Mouse (Mus musculus) mouse embryonic stem cell (cell line): ENCODE data around the gene Dcps.

ENCODE experiments used
- in situ Hi-C, 2 experiments: fragments of 300-500 bp; cut with MboI; formaldehyde crosslinking; loops; 1 replicate in 1 of 2; 3 replicates in 1 of 2; pipeline ENCODE4 v1.14.3; 2019 to 2020; ENCODE audit warnings: low sequenced_read_pairs in 2 of 2, low pct_unique_long_range_greater_than_20kb in 1 of 2, mixed read lengths in 1 of 2; ENCODE audit not compliant: unreplicated experiment in 1 of 2

Dcps gene

DNA sequence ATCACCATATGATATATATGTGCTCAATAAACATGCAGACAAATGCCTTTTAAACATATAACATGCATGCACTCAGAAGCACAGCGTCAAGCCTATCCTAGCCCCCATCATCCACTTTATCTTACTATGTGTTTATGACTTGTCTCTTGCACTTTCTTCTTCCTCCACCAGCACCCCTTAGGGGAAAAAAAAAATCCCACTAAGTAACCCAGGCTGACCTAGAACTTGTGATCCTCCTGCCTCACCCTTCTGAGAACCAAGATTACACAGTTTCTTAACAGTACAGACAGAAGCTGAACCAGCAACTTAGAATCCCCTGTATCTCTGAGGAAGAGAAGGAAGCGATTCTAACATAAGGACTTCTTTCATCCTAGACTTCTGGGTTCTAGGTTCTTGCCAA lies 57.3 kb downstream of the Dcps start:
- in situ Hi-C loops = no loop called here

DNA sequence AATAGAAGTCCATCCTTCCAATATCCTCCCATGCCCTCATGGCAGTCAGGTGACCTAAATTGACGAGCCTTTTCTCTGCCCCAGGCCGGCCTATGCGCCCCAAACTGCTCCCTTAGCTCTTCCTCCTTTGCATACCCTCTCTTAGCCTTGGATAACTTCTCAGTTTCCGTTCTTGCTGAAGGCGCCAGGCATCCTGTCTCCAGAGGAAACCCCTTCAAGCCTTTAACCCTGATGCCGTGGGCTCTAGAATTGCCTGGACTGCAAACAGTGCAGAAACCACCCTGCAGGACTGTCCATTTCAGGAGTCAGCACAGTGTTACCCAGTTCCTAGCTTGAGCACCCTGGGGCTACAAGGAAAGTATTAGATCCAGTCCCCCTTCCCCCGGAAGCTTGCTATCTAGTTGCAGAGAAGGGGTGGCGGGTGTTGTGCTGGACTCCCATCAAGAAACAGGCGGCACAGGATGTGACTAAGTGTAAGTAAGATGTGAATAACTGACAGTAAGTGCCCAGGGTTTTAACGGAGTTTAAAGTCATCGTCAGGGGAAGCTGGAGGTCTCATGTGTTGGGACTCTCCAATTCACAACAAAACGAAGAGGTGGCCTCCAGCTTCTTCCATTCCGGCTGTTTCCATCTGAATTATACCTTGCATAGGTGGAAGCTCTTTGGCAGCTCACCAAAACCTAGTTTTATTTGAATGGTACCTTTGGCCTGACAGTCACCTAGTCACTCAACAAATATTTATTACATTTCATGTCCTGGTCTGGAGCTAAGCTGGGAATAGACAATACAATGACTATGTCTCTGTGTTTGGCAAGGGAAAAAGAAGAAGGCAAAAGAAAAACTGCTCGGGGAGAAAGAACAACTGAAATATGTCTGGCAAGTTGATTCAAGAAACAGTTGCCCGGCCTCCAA lies 58.2 kb downstream of the Dcps start:
- in situ Hi-C loops = no loop called here

DNA sequence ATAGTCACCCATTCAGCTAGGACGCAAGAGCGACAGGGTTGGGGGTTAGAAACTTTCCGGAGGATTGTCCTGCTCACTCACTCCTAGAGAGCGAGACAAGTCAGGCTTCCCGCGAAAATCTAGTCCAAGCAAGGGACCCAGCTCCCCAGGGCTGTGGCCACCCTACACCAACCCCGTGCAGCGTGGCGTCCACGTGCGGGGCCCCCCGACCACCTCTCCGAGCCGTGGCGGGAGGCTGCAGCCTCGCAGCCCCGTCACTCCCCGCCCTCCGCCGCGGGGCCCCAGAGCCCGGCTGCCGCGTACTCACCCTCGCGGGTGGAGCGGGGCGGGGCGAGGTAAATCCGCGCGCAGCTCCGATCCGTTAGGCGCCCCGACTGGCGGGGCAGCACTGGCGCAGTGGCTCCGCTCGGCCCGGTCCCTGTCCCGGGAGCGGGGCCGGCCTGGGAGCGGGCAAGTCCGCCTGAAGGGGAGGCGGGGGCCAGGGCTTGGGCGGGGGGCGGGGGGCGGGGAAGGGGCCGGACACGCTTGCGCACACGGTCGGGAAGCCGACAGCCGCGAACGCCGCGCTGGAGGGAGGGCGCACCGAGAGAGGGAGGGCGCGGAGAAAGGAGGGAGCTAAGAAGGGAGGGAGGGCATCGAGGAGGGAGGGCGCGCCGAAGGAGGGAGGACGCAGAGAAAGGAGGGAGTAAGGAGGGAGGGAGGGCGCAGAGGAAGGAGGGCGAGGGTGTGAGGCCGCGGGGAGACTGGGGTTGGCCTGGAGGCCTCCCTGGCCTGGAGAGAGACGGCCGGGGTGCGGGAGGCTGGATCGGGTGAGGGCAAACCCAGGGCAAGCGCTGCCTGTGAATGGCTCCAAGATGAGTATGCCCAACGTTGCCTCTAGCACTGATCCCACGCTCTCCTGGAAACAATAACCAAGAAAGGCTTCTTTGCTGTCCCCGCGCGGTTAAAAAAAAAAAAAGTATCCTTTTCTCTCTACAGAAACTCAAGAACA lies 59.2 kb downstream of the Dcps start:
- in situ Hi-C loops = no loop called here

GRCm38 (mm10) chr9:35115804-35116203 lies 60.1 kb downstream of the Dcps start:
- in situ Hi-C loops = no loop called here

DNA sequence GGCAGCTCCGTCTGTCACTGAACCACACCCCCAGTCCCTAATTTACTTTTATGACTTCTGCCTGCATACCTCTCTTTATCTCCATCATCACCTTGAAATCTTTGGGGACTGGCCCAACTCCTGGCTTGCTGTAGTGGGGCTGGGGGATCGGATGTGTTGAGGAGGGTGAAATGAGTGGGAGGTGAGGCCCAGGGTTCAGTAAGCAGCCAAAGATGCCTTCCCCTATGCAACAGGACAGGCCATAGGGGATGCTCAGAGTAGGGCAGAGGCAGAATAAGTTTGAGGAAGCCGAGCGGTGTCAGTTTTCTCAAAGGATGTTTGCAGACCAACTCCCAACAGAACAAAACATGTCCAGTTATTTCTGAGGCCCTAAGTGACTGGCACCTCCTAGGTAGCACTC lies 60.6 kb downstream of the Dcps start:
- in situ Hi-C loops = no loop called here

- in situ Hi-C loops = no loop called here
Measured at GRCm38 (mm10) chr9:35114234-35114633, 61.6 kb downstream of the Dcps start.

- in situ Hi-C loops = no loop called here
Measured at GRCm38 (mm10) chr9:35111941-35112595, 63.8 kb downstream of the Dcps start.

DNA sequence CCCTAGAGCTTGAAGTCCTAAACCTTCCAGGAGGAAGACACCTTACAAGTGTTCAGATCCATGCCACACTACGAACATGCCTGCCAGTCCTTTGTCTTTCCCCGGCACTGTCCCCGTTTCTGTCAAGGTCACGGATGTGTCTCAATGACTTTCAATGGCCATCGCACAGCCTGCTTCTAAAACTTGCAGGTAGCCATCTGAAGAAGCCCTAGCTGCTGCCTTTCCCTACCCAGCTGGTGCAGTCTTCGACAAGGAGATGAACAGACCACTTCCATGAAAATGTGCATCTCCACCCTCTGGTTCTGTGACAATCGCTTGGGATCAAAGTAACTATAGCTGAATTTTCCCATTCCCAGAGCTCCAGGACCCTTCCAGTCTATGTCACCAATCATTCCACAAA lies 64.4 kb downstream of the Dcps start:
- in situ Hi-C loops = no loop called here

DNA sequence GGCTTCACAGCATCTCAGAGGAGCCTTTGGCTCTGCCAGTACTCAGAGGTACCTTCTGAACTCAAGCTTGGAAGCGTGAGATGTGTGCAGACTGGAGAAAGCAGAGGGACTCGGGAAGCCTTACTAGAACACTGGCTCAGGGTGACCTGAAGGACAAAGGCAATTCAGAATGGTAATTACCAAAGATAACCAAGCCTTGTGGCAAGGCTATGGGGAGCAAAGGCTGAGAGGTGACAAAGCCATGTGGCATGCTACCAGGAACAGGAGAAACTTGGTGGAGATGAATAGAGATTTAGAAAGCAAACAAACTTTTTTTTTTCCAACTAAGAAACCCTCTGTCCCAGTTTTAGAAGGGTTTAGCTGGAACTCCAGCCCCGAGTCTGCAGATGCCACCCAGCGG lies 65.3 kb downstream of the Dcps start:
- in situ Hi-C loops = no loop called here

GRCm38 (mm10) chr9:35110051-35110450 lies 65.8 kb downstream of the Dcps start:
- in situ Hi-C loops = no loop called here

- in situ Hi-C loops = no loop called here
Measured at GRCm38 (mm10) chr9:35108916-35109315, 66.9 kb downstream of the Dcps start.

GRCm38 (mm10) chr9:35108066-35108465 lies 67.8 kb downstream of the Dcps start:
- in situ Hi-C loops = no loop called here

GRCm38 (mm10) chr9:35107396-35107795 lies 68.5 kb downstream of the Dcps start:
- in situ Hi-C loops = no loop called here

- in situ Hi-C loops = no loop called here
Measured at GRCm38 (mm10) chr9:35105884-35106880, 69.7 kb downstream of the Dcps start.

DNA sequence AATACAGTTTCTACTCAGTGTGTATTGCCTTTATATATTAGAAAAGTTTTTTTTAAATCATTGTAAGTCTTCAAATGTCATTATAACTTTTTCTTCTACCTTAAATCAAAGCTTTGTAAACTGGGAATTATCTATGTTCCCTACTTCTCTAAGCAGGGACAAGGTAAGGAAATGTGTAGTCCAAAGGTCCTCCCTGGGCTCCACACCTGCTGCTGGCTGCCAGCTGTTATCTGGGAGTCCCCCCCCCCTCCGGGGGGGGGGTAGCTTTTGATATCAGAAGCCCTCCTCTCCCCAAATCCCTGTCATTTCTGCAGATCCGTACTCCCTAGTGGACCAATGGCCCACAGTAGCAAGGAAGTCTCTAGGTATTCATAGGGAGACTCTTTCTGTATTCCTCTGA lies 70.4 kb downstream of the Dcps start:
- in situ Hi-C loops = no loop called here

- in situ Hi-C loops = no loop called here
Measured at GRCm38 (mm10) chr9:35104711-35105110, 71.2 kb downstream of the Dcps start.

GRCm38 (mm10) chr9:35098762-35099161 lies 77.1 kb downstream of the Dcps start:
- in situ Hi-C loops = no loop called here

DNA sequence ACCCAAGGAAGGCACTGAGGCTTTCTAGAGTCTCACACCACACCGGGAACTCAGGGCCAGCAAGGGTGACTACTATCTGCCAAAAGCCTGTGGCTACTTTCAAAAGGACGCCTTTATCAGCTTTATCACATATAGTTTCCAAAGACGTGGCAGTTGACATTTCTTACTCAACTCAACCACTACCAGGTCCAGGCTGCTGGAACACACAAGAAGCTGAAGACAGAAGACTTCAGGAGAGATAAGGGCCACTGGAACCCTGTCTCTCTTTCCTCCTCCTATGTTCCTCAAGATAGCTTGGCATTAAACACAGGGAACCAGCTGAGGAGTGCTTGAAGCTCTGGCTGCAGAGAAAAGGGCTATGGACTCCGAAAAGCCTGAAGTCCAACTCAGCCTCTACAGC lies 78.0 kb downstream of the Dcps start:
- in situ Hi-C loops = no loop called here
